Mouse (Mus musculus): ENCODE measurements around the gene Olfr1118. TPM values are rescaled to one million over a fixed set of nuclear protein-coding genes. Genes with fewer than 3 reads are reported as not detected.
"Not testable (repeated sequence)": the region's sequence is repeated elsewhere in the genome, so short reads cannot be mapped to it uniquely, and the experiment has no call there.

The Olfr1118 gene
- not detected for total RNA-seq (2021)

GRCm38 (mm10) chr2:87307281-87307680, at the start of gene Olfr1118:
Gene Olfr1118 (plus strand): TSS chr2:87307581.
- no peak for DNase-seq (ENCODE audit: low spot score)
- intact Hi-C loops (cut with DNase I) = no loop called here

- DNase-seq (ENCODE audit: low spot score) = no peak
- intact Hi-C loops (cut with DNase I) = no loop called here
These were observed 40.1 kb upstream of the Olfr1118 start, which contains the start of gene Olfr1116 for GRCm38 (mm10) chr2:87267234-87267633. Gene Olfr1116 (plus strand): TSS chr2:87267534.

- intact Hi-C loops (cut with DNase I); DNase-seq (ENCODE audit: low spot score): not testable (repeated sequence)
These were observed 13.4 kb upstream of the Olfr1118 start for GRCm38 (mm10) chr2:87293977-87294376.

GRCm38 (mm10) chr2:87354515-87354914, 47.1 kb downstream of the Olfr1118 start, which contains the start of gene Olfr1120:
Gene Olfr1120 (plus strand): TSS chr2:87354815.
- intact Hi-C loops (cut with DNase I) = no loop called here
- no peak for DNase-seq (ENCODE audit: low spot score)

GRCm38 (mm10) chr2:87360121-87360520, 52.7 kb downstream of the Olfr1118 start:
- DNase-seq (ENCODE audit: low spot score); intact Hi-C loops (cut with DNase I): not testable (repeated sequence)

Other genes with a start within 250 kb of the Olfr1118 start
- not detected for gene Olfr1107, start 231.8 kb upstream of the Olfr1118 start, total RNA-seq (2021)
- gene Olfr1109, start 211.6 kb upstream of the Olfr1118 start, total RNA-seq (2021) = not detected
- not detected for gene Olfr259, start 193.0 kb upstream of the Olfr1118 start, total RNA-seq (2021)
- not detected for gene Olfr1110, start 167.3 kb upstream of the Olfr1118 start, total RNA-seq (2021)
- gene Olfr1111, start 155.0 kb upstream of the Olfr1118 start, total RNA-seq (2021) = not detected
- gene Olfr1112, start 119.8 kb upstream of the Olfr1118 start, total RNA-seq (2021) = not detected
- not detected for gene Olfr1113, start 98.6 kb upstream of the Olfr1118 start, total RNA-seq (2021)
- not detected for gene Olfr1115, start 59.6 kb upstream of the Olfr1118 start, total RNA-seq (2021)
- not detected for gene Olfr1116, start 40.0 kb upstream of the Olfr1118 start, total RNA-seq (2021)
- not detected for gene Olfr1120, start 47.2 kb downstream of the Olfr1118 start, total RNA-seq (2021)
- not detected for gene Olfr1121, start 62.3 kb downstream of the Olfr1118 start, total RNA-seq (2021)
- gene Olfr1122, start 78.3 kb downstream of the Olfr1118 start, total RNA-seq (2021) = under 1 TPM in 1 of 2 experiments, not detected in 1; 0.05 TPM
- gene Olfr1123, start 109.1 kb downstream of the Olfr1118 start, total RNA-seq (2021) = not detected
- not detected for gene Olfr1124, start 122.7 kb downstream of the Olfr1118 start, total RNA-seq (2021)
- not detected for gene Olfr1126, start 146.4 kb downstream of the Olfr1118 start, total RNA-seq (2021)
- gene Pramel7, start 189.5 kb downstream of the Olfr1118 start, total RNA-seq (2021) = not detected
- gene Pramel6, start 199.0 kb downstream of the Olfr1118 start, total RNA-seq (2021) = not detected
- gene Olfr153, start 224.2 kb downstream of the Olfr1118 start, total RNA-seq (2021) = not detected
- gene Olfr1128, start 238.0 kb downstream of the Olfr1118 start, total RNA-seq (2021) = not detected